Mouse (Mus musculus): ENCODE measurements around the gene Ccdc159.

Ccdc159 gene

DNA sequence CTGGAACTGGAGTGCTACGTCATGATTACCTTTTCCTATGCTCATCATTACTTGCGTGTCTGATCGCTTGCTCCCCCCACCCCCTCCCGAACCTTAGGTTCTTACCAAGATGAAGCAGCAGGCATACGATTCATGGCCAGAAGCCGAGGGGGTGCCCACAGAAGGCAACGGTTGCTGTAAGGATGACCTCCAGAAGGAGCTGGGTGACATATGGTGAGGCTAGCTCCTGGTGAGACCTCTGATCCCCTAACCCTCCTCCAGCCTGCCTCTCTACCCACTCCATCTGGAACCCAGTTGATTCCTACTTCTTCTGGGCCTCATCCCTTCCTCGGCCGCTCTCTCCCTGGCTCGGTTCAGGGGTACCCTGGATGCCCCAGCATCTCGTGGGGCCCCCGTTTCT lies 6.8 kb downstream of the Ccdc159 start:
- DNase-seq (ENCODE audit: low read depth, low spot score): no peak

DNA sequence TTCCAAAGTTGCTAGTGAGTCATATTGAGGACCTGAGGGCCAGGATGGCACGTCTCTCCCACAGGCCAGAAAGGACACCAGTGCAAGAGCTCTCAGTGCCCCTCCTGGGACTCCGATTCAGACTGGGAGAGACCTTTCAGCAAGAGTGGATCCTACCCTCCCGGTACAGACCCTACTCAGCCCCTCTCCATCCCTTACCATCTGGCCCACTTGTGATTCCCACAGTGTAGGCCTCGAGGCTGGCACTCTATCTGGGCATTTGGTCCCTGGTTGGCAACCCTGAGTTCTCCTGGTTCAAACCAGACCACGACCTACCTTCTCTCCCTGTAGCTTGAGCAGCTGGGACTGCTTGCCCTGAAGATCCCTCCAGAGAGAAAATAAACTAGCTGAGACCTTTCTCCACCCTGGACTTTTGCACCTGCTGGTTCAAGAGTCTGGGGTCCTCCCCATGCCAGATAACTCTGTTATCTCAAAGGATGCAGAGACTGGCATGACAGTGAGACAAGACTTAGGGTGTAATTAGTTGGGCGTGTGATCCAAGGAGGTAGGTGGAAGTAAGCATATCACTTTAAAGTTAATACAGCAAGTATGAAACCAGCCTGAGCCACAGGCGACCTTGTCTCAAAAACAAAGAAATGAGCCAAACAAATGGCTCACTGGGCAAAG lies 8.3 kb downstream of the Ccdc159 start:
- DNase-seq (ENCODE audit: low read depth, low spot score): no peak

- peak; percentile 89 for DNase-seq (ENCODE audit: low read depth, low spot score)
Observed at GRCm38 (mm10) chr9:21936692-21937570, 9.7 kb downstream of the Ccdc159 start, which contains the start of gene Plppr2. Gene Plppr2, plus strand, starts transcription at chr9:21937033.

- no peak for DNase-seq (ENCODE audit: low read depth, low spot score)
Observed at GRCm38 (mm10) chr9:21937711-21938175, 10.5 kb downstream of the Ccdc159 start.

DNA sequence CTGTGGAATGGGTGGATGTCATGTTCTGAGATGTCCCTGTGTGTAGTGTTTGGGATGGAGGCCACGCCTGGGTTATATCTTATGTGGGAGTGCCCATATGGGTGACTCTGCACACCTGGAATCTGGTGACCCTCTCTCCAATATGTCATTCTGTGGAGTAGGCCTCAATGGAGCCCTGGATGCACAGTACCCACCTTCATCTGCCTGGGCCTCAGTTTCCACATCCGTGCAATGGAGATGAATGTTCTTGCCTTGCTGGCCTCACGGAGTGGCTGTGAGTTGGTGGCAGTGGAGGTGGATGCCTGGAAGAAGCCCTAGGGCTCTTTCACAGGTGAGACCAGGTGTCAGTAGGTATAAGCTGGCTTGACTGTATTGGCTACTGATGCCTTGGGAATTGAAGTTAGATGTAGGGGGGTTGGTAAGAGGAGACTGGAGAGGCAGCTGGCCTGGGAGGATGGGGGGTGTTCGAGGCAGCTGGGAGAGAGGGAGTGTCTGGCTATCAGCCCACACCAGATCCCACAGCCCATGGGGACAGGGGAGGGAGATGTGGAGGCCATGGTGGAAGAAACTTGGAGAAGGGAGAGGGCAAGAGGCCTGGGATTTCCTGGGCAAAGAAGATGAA lies 11.1 kb downstream of the Ccdc159 start:
- no peak for DNase-seq (ENCODE audit: low read depth, low spot score)

DNA sequence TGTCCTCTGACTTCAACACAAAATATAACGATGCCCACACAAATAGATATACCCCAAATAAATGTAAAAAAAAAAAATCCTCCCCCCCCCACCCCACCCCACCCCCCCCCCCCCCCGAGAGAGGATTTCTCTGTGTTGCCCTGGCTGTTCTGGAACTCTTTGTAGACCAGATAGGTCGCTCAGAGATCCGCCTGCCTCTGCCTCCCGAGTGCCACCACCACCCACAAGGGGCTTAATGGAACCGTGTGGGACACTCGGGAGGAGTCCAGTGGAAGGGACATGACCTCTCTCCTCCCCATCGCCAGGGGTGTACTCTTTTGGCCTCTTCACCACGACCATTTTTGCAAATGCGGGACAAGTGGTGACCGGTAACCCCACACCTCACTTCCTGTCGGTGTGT lies 15.8 kb downstream of the Ccdc159 start:
- DNase-seq (ENCODE audit: low read depth, low spot score): no peak

DNA sequence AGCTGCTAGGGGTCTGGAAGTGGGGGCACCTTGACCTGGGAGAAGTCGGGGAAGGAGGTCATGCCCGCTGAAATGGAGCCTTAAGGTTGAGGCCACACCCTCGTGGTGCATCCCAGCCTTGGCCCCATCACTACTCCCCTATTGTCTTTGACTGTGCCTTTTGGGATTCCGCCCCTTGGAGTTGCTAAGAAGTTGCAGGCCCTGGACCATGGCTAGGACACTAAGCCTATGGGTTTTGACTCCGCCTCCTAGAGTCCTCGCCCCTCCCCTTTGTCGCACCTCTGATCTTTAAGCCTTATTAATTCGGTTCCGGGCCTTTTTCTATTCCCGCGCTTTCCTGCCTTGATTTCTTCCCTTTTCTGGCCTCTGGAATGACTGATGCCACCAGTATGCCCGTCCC lies 16.4 kb downstream of the Ccdc159 start:
- DNase-seq (ENCODE audit: low read depth, low spot score): no peak

DNA sequence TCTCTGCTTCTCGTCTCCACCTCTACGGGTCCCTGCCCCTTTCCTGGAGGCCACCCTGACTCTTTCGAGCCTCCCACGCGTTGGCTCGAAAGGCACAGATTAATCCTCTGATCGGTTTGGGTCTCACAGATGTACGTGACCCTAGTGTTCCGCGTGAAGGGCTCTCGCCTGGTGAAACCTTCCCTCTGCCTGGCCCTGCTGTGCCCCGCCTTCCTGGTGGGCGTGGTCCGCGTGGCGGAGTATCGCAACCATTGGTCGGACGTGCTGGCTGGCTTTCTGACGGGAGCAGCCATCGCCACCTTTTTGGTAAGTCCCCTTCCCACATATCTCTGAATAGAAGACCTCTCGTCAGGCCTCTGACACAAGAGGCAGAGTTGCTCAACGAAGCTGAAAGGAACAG lies 17.0 kb downstream of the Ccdc159 start:
- DNase-seq (ENCODE audit: low read depth, low spot score): peak; percentile 73

DNA sequence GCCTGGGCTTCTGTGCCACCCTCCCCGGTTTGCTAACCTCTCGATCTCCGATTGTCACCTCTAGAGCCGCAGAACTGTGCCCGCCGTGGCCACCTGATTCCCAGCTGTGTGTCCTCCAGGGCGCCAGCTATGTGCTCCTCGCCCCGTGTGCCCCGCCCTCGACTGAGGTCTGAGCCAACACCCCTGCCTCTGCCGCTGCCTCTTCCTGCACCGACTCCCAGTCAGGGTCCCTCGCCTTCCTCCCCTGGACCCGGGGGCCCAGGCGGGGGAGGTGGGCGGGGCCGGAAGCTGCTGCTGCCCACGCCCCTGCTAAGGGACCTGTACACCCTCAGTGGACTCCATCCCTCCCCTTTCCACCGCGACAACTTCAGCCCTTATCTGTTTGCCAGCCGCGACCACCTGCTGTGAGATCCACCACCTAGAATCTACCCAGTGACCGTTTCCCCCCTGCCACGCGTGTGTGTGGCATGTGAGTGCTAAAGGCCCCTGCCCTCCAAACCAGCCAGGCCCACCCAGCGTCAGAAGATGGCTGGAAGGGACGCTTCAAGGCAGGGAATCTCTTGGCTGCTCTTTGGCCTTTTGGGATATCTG lies 20.4 kb downstream of the Ccdc159 start:
- no peak for DNase-seq (ENCODE audit: low read depth, low spot score)

- DNase-seq (ENCODE audit: low read depth, low spot score): no peak
Observed at GRCm38 (mm10) chr9:21948146-21948545, 20.9 kb downstream of the Ccdc159 start.

DNA sequence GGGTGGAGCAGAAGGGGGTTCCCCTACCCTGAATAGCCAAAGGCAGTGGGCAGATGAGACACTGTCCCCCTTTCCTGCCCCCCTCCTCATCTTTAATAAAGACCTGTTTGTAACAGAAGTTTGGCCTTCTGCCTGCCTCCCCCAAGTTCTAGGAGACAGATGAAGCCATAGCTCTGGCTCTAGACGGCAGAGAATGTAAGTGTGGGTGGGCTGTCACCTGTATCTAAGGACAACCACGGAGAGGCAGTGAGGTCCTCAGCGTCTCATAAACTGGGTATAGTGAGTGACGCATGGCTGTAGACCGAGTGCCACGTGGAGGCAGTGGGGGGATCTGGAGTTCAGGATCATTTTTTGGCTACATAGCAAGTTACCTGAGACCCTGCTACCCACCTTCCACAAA lies 21.5 kb downstream of the Ccdc159 start:
- no peak for DNase-seq (ENCODE audit: low read depth, low spot score)

GRCm38 (mm10) chr9:21950322-21950721 lies 23.1 kb downstream of the Ccdc159 start:
- DNase-seq (ENCODE audit: low read depth, low spot score): peak; percentile 37

DNA sequence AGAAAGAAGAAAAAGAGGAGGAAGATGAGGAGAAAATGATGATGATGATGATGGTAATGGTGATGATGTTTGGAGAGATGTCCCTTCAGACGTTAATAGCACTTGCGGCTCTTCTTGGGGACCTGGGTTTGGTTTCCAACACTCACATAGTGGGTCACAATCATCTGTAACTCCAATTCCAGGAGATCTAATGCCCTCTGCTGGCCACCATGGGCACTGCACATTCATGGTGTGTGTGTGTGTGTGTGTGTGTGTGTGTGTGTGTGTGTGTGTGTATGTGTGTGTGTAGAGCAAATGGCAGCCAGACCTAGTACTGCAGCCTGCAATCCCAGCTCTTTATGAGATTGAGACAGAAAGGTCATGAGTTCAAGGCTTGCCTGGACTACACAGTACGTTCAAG lies 24.7 kb downstream of the Ccdc159 start:
- DNase-seq (ENCODE audit: low read depth, low spot score): no peak

DNA sequence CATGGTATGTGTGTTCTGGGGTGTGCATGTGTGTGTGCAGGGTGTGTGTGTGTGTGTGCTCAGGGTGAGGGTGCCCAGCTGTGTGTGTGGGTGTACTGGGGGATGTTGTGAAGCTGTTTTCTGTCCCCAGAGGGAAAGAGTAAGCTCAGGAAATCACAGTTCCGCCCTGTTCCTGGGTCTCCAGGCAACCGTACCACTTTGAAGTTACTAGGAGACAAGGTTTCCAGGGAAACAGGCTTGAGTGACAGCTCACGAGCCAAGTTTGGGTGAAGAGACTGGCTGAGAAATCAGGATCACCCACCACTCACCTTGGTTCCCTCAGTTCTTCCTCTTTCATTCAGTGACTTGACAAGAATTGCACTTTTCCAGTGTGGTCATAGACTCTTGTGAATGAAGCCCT lies 26.3 kb downstream of the Ccdc159 start:
- DNase-seq (ENCODE audit: low read depth, low spot score): no peak

DNA sequence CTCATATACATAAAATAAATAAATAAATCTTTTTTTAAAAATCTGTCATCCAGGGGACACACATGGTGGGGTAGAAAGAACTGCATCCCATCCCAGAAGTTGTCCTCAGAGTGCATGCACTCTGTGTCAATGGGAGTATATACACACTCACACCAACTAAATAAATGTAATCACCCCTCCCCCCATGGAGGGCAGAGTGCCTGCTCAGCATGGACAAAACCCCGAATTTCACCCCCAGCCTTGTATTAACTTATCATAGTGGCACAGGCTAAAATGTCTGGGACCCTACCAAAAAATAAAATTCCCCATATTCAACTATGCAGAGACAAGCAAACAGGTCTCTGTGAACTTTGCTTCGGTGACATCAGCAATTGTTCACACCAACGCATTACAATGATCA lies 27.4 kb downstream of the Ccdc159 start:
- no peak for DNase-seq (ENCODE audit: low read depth, low spot score)

GRCm38 (mm10) chr9:21955225-21955569 lies 27.9 kb downstream of the Ccdc159 start:
- no peak for DNase-seq (ENCODE audit: low read depth, low spot score)

DNA sequence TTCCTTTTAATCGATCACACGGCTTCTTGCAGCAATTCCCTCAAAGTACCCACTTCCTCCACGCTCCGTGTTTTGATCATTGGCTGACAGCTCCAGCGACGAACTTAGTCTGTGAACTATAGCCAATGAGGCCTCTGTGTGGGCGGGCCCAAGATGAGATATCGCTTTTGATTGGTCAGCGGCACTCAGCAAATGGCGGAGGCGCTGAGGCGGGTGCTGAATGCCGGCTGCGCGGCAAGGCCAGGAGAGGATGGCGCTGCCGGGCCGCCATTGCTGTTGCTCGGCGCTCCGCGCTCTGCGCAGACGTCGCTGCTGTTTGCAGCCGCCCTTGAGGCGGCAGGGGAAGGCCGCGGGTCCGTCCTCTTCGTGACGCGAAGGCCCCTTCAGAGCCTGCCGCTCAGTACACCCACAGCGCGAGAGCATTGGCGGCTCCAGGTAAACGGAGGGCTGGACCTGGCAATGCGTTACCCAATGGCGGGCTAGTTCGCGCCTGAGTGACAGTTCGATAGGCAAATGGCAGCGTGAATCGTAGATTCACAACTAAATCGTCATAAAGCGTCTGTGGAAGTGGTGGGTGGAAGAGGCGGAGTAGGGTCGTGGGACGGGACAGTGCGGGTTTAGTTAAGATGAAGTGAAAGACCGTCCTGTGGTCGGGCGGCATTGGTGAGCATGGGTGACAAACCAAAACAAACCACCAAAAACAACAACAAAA lies 28.5 kb downstream of the Ccdc159 start, which contains the start of gene Swsap1:
Swsap1 (plus strand) TSS at position 186 of the 712 bp plus-strand sequence.
- peak; percentile 95 for DNase-seq (ENCODE audit: low read depth, low spot score)

- DNase-seq (ENCODE audit: low read depth, low spot score): no peak
Observed at GRCm38 (mm10) chr9:21958372-21958771, 31.1 kb downstream of the Ccdc159 start.

DNA sequence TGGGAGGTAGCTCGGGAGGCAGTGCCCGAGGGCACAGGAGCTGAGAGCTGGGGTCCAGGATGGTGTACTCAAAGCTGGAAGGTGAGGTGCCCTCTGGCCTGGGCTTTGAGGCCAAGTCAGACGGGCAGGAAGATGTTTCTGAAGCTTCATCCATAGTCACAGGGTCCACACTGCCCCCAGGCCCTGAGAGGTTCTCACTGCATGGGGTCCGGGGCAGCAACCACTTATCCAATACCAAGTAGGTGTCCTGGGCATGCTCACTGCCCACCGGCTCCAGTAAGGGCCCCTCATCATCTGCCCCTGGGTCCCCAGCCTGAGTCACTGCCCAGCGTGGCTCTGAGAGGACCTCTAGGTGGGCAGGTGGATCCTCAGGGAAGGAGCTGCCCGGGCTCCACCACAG lies 32.0 kb downstream of the Ccdc159 start:
- DNase-seq (ENCODE audit: low read depth, low spot score): no peak

- no peak for DNase-seq (ENCODE audit: low read depth, low spot score)
Observed at GRCm38 (mm10) chr9:21960135-21960534, 32.9 kb downstream of the Ccdc159 start.

DNA sequence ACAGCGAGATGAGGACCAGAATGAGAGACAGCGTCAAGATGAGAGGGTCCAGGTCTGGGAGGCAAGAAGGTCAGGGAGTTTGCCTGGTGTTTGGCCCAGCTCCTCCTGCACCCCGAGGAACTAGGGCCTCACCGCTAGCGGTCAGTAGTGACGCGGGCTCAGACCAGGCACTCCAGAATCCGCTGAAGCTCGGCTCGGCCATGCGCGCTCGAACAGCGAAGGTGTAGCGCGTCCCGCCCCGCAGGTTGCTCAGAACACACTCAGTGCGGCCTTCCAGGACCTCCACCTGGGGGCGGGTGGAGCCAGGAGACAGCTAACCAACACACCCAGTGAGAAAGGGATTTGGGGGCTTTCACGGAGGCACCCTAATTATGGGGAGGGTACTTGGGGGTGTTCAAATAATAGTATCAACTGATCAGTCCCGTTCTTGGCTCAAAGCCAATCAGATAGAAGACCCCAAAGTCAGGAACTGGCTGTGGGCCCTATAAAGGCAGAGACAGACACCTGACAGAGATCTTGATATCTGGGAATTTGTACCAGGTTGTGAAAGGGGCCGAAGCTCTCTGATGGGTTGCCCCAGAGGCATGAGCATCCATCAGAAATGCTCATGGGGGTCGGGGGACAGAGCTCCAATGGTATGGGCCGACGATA lies 33.4 kb downstream of the Ccdc159 start:
- DNase-seq (ENCODE audit: low read depth, low spot score): no peak

All from A20 (cell line).